Mouse (Mus musculus) left cerebral cortex, postnatal 4 days (tissue): ENCODE measurements around the gene Olfr549. TPM values are rescaled to one million over a fixed set of nuclear protein-coding genes. Genes with fewer than 3 reads are reported as not detected.

ENCODE experiments used
- DNase-seq: peaks from one replicate; pipeline ENCODE4 v3.0.0-alpha.2; 2022
- intact Hi-C: fragments of 180-260 bp; cut with DNase I; formaldehyde crosslinking; loops from one replicate; pipeline ENCODE4 v1.15.1; 2025
- total RNA-seq, 2 experiments: library from RNA; stranded (reverse); gene quantifications; 2 replicates each; pipeline ENCODE4 v1.2.3; 2021

The Olfr549 gene
- total RNA-seq: not detected

GRCm38 (mm10) chr7:102549570-102549969 lies at the start of gene Olfr549:
Gene Olfr549, plus strand, starts transcription at chr7:102549870.
- no peak for DNase-seq
- intact Hi-C loops: no loop called here

- DNase-seq: no peak
- intact Hi-C loops: no loop called here
Observed at GRCm38 (mm10) chr7:102501986-102502385, 47.7 kb upstream of the Olfr549 start.

GRCm38 (mm10) chr7:102506848-102507247 lies 42.8 kb upstream of the Olfr549 start:
- intact Hi-C loops: loop anchor here (5.0 kb wide), 1 partner anchor 1365 kb away; no protein-coding TSS in a partner anchor
- DNase-seq: peak; percentile 72

GRCm38 (mm10) chr7:102508066-102508465 lies 41.6 kb upstream of the Olfr549 start:
- intact Hi-C loops: loop anchor here (5.0 kb wide), 1 partner anchor 1364 kb away; no protein-coding TSS in a partner anchor
- DNase-seq: no peak

- DNase-seq: no peak
- intact Hi-C loops: loop anchor here (5.0 kb wide), 1 partner anchor 1364 kb away; no protein-coding TSS in a partner anchor
Observed at GRCm38 (mm10) chr7:102508666-102509065, 41.0 kb upstream of the Olfr549 start.

- no peak for DNase-seq
- intact Hi-C loops: loop anchor here (5.0 to 10.0 kb wide), 2 partner anchors 125 to 1363 kb away; partner anchors contain the start of gene Olfr554
Observed at GRCm38 (mm10) chr7:102509726-102510125, 39.9 kb upstream of the Olfr549 start.

GRCm38 (mm10) chr7:102511927-102512326 lies 37.7 kb upstream of the Olfr549 start:
- intact Hi-C loops: loop anchor here (2.0 to 10.0 kb wide), 2 partner anchors 123 to 407 kb away; partner anchors contain the start of gene Olfr554
- DNase-seq: no peak

GRCm38 (mm10) chr7:102512814-102513435 lies 36.7 kb upstream of the Olfr549 start:
- peak; percentile 91 for DNase-seq
- intact Hi-C loops: loop anchor here (2.0 to 10.0 kb wide), 2 partner anchors 122 to 406 kb away; partner anchors contain the start of gene Olfr554

- no peak for DNase-seq
- intact Hi-C loops: loop anchor here (10.0 kb wide), 1 partner anchor 121 kb away; the partner anchor contains the start of gene Olfr554
Observed at GRCm38 (mm10) chr7:102514144-102514543, 35.5 kb upstream of the Olfr549 start.

GRCm38 (mm10) chr7:102516261-102517050 lies 33.2 kb upstream of the Olfr549 start:
- intact Hi-C loops: loop anchor here (10.0 kb wide), 1 partner anchor 118 kb away; the partner anchor contains the start of gene Olfr554
- peak; percentile 78 for DNase-seq

- intact Hi-C loops: loop anchor here (10.0 kb wide), 1 partner anchor 118 kb away; the partner anchor contains the start of gene Olfr554
- peak; percentile 61 for DNase-seq
Observed at GRCm38 (mm10) chr7:102517051-102517335, 32.7 kb upstream of the Olfr549 start.

- DNase-seq: no peak
- intact Hi-C loops: no loop called here
Observed at GRCm38 (mm10) chr7:102529052-102529451, 20.6 kb upstream of the Olfr549 start.

- DNase-seq: no peak
- intact Hi-C loops: no loop called here
Observed at GRCm38 (mm10) chr7:102534449-102534848, 15.2 kb upstream of the Olfr549 start, which contains the start of gene Olfr547. Gene Olfr547, plus strand, starts transcription at chr7:102534749.

- DNase-seq: no peak
- intact Hi-C loops: no loop called here
Observed at GRCm38 (mm10) chr7:102540596-102540995, 9.1 kb upstream of the Olfr549 start, which contains the start of gene Olfr548-ps1. Gene Olfr548-ps1, plus strand, starts transcription at chr7:102540896.

- intact Hi-C loops: no loop called here
- DNase-seq: no peak
Observed at GRCm38 (mm10) chr7:102541251-102541650, 8.4 kb upstream of the Olfr549 start.

GRCm38 (mm10) chr7:102553279-102553678 lies 3.6 kb downstream of the Olfr549 start:
- intact Hi-C loops: no loop called here
- DNase-seq: no peak

GRCm38 (mm10) chr7:102564999-102565997 lies 15.6 kb downstream of the Olfr549 start, which contains the start of gene Trim21:
Gene Trim21, minus strand, starts transcription at chr7:102565486.
- peak; percentile 48 for DNase-seq
- intact Hi-C loops: no loop called here

- DNase-seq: no peak
- intact Hi-C loops: no loop called here
Observed at GRCm38 (mm10) chr7:102566219-102566618, 16.5 kb downstream of the Olfr549 start.

- intact Hi-C loops: no loop called here
- DNase-seq: no peak
Observed at GRCm38 (mm10) chr7:102571142-102571541, 21.5 kb downstream of the Olfr549 start, which contains the start of gene Olfr550. Gene Olfr550, plus strand, starts transcription at chr7:102571442.
